ENCODE assay signal across 7 mouse cellular contexts in genomic region chr8:105694051-105694799, GRCm38 (mm10). TPM values are rescaled to one million over a fixed set of nuclear protein-coding genes. Genes with fewer than 3 reads are reported as not detected.
DNase-seq lines count a peak whose midpoint lies in the region; ATAC-seq and TF ChIP-seq lines count a peak whose summit lies in the region.

No protein-coding gene starts in this region.

- 0 out of 2 replicates have a peak, but pooled peaks cover 7% of the 10 kb centered on the region for H3K4me1 ChIP-seq in lung, embryonic 14.5 days (ENCODE audit: insufficient read depth)
- H3K4me1 ChIP-seq in heart, embryonic 16.5 days (ENCODE audit: control insufficient read depth, insufficient read depth, low read length), result peaks cover 4% of the 10 kb centered on the region; the same call in 1 of the 2 replicates
- H3K4me1 ChIP-seq in liver, embryonic 11.5 days (replicated peaks; ENCODE audit: control insufficient read depth, insufficient read depth, low read length), result peaks cover 20% of the 10 kb centered on the region
- peaks cover 8% of the 10 kb centered on the region for H3K4me1 ChIP-seq in small intestine, adult 2 months (ENCODE audit: control insufficient read depth, insufficient read depth, insufficient read length, low read length)

- H3K27ac ChIP-seq in lung, embryonic 14.5 days (ENCODE audit: low read depth), result no peak overlapping the region
- H3K27ac ChIP-seq in heart, embryonic 16.5 days (ENCODE audit: low read length), result no peak overlapping the region
- no peak overlapping the region for H3K27ac ChIP-seq in liver, embryonic 11.5 days (ENCODE audit: low read depth, low read length)
- H3K27ac ChIP-seq in small intestine, adult 2 months (ENCODE audit: insufficient read depth, low read depth, low read length), result no peak overlapping the region

- no peak overlapping the region; the same call in none of the 2 replicates for H3K9ac ChIP-seq in lung, embryonic 14.5 days
- peak overlapping the region; percentile 49 for H3K9ac ChIP-seq in heart, embryonic 16.5 days (ENCODE audit: low read length)
- peak overlapping the region; percentile 46; the same call in 1 of the 2 replicates for H3K9ac ChIP-seq in liver, embryonic 11.5 days (ENCODE audit: low read depth, low read length)

- H3K4me2 ChIP-seq in lung, embryonic 14.5 days, result peak overlapping the region; percentile 90
- peak overlapping the region; percentile 94 for H3K4me2 ChIP-seq in heart, embryonic 16.5 days (ENCODE audit: low read depth, low read length)
- peak overlapping the region; percentile 97 for H3K4me2 ChIP-seq in liver, embryonic 11.5 days

- ATAC-seq in lung, embryonic 14.5 days (ENCODE audit: insufficient read depth), result peak; percentile 24; the same call in 1 of the 2 replicates
- 0 out of 2 replicates have a peak, but pooled peaks have one; percentile 7 for ATAC-seq in heart, embryonic 16.5 days (replicated peaks; ENCODE audit: extremely low read depth, insufficient read depth, low FRiP score)
- no peak; the same call in 1 of the 2 replicates for ATAC-seq in liver, embryonic 11.5 days (replicated peaks; ENCODE audit: low FRiP score)

- DNase-seq in lung, embryonic 14.5 days, result no peak
- no peak for DNase-seq in lung, postnatal 10 days
- peak; percentile 92 to 93 for DNase-seq in cerebellum, postnatal 10 days
- no peak for DNase-seq in liver, embryonic 11.5 days (ENCODE audit: low spot score)
- DNase-seq in urinary bladder, adult 18-20 months (ENCODE audit: low spot score in 2 of 2), result no peak

- H3K36me3 ChIP-seq in lung, embryonic 14.5 days (ENCODE audit: insufficient read depth), result peaks cover 21% of the 10 kb centered on the region; the same call in 1 of the 2 replicates
- peaks cover 6% of the 10 kb centered on the region for H3K36me3 ChIP-seq in heart, embryonic 16.5 days (ENCODE audit: control insufficient read depth, insufficient read depth)
- peaks cover 16% of the 10 kb centered on the region for H3K36me3 ChIP-seq in liver, embryonic 11.5 days (ENCODE audit: control insufficient read depth, insufficient read depth, low read length)
- peaks cover 7% of the 10 kb centered on the region; the same call in 1 of the 2 replicates for H3K36me3 ChIP-seq in small intestine, adult 2 months (ENCODE audit: control insufficient read depth, insufficient read depth, low read length)

- no peak for TF ChIP-seq POLR2A in small intestine, adult 2 months (IDR thresholded peaks at IDR 0.05; ENCODE audit: low read depth, low read length)

- no peaks in the 10 kb centered on the region for H3K9me3 ChIP-seq in lung, embryonic 14.5 days (ENCODE audit: low read depth, low read length)
- peaks cover 2% of the 10 kb centered on the region; the same call in 1 of the 2 replicates for H3K9me3 ChIP-seq in heart, embryonic 16.5 days (replicated peaks; ENCODE audit: control insufficient read depth, low read length)
- H3K9me3 ChIP-seq in liver, embryonic 11.5 days (ENCODE audit: control insufficient read depth, low read length), result no peaks in the 10 kb centered on the region

- 8% methylated on average over 37 of the region's 40 CpGs for WGBS in lung, embryonic 14.5 days
- WGBS in heart, embryonic 16.5 days, result 12% methylated on average over 40 of the region's 40 CpGs
- WGBS in liver, embryonic 11.5 days, result 20% methylated on average over 40 of the region's 40 CpGs
- WGBS in small intestine, adult 2 months, result 23% methylated on average over 40 of the region's 40 CpGs

- peak; percentile 7; the same call in 1 of the 2 replicates for TF ChIP-seq CTCF in lung, embryonic 14.5 days (IDR thresholded peaks at IDR 0.05; ENCODE audit: low read depth)
- no peak for TF ChIP-seq CTCF in small intestine, adult 2 months (IDR thresholded peaks at IDR 0.05; ENCODE audit: extremely low read depth, insufficient read length, insufficient replicate concordance, low read depth, low read length)

- H3K27me3 ChIP-seq in lung, embryonic 14.5 days (ENCODE audit: insufficient read depth, low read length), result no peaks in the 10 kb centered on the region
- H3K27me3 ChIP-seq in heart, embryonic 16.5 days (ENCODE audit: control insufficient read depth, insufficient read depth, low read length), result peaks cover 4% of the 10 kb centered on the region
- peaks cover 4% of the 10 kb centered on the region; the same call in 1 of the 2 replicates for H3K27me3 ChIP-seq in liver, embryonic 11.5 days (replicated peaks; ENCODE audit: control insufficient read depth, insufficient read depth, low read length)
- H3K27me3 ChIP-seq in small intestine, adult 2 months (ENCODE audit: control insufficient read depth, insufficient read depth, low read length), result peaks cover 7% of the 10 kb centered on the region; the same call in 1 of the 2 replicates

- H3K4me3 ChIP-seq in lung, embryonic 14.5 days (ENCODE audit: low read depth, low read length), result peak overlapping the region; percentile 44
- peak overlapping the region; percentile 54 for H3K4me3 ChIP-seq in heart, embryonic 16.5 days (ENCODE audit: low read length)
- peak overlapping the region; percentile 47 for H3K4me3 ChIP-seq in liver, embryonic 11.5 days (ENCODE audit: low read depth, low read length)
- peak overlapping the region; percentile 59 for H3K4me3 ChIP-seq in small intestine, adult 2 months (ENCODE audit: low read depth, low read length)

RNA-seq across cellular contexts. Expression of gene Acd, which starts 6.7 kb away (rescaled TPM):
- polyA plus RNA-seq in lung, embryonic 14.5 days (2014; fragmentation: Nextera tagmentation; extraction: Ambion mirVana), result 62.2 and 68.6 TPM in 2 replicates
- polyA plus RNA-seq in heart, embryonic 16.5 days (2015; fragmentation: Nextera tagmentation; extraction: Ambion mirVana), result 36.4 and 41.7 TPM in 2 replicates
- polyA plus RNA-seq in liver, embryonic 11.5 days (2014; fragmentation: Nextera tagmentation; extraction: Ambion mirVana), result 47.5 and 47.8 TPM in 2 replicates
- 10.5 and 20.6 TPM in 2 replicates for polyA plus RNA-seq in small intestine, adult 2 months (2012; rRNA removed)

RNA-seq across cellular contexts. Expression of gene Pard6a, which starts 6.7 kb away (rescaled TPM):
- 13.4 and 13.6 TPM in 2 replicates for polyA plus RNA-seq in lung, embryonic 14.5 days (2014; fragmentation: Nextera tagmentation; extraction: Ambion mirVana)
- polyA plus RNA-seq in heart, embryonic 16.5 days (2015; fragmentation: Nextera tagmentation; extraction: Ambion mirVana), result 13.6 and 17.5 TPM in 2 replicates
- polyA plus RNA-seq in liver, embryonic 11.5 days (2014; fragmentation: Nextera tagmentation; extraction: Ambion mirVana), result 12.8 and 18.2 TPM in 2 replicates
- 5.1 and 7.2 TPM in 2 replicates for polyA plus RNA-seq in small intestine, adult 2 months (2012; rRNA removed)

RNA-seq across cellular contexts. Expression of gene Carmil2, which starts 8.2 kb away (rescaled TPM):
- 0.70 and 1.1 TPM in 2 replicates for polyA plus RNA-seq in lung, embryonic 14.5 days (2014; fragmentation: Nextera tagmentation; extraction: Ambion mirVana)
- 1.4 and 3.0 TPM in 2 replicates for polyA plus RNA-seq in heart, embryonic 16.5 days (2015; fragmentation: Nextera tagmentation; extraction: Ambion mirVana)
- polyA plus RNA-seq in liver, embryonic 11.5 days (2014; fragmentation: Nextera tagmentation; extraction: Ambion mirVana), result 0.82 and 0.90 TPM in 2 replicates
- 2.9 and 5.4 TPM in 2 replicates for polyA plus RNA-seq in small intestine, adult 2 months (2012; rRNA removed)

RNA-seq across cellular contexts. Expression of gene 4933405L10Rik, which starts 13.2 kb away (rescaled TPM):
- polyA plus RNA-seq in lung, embryonic 14.5 days (2014; fragmentation: Nextera tagmentation; extraction: Ambion mirVana), result 0.15 TPM in 1 of 2 replicates, not detected in the other
- polyA plus RNA-seq in heart, embryonic 16.5 days (2015; fragmentation: Nextera tagmentation; extraction: Ambion mirVana), result 0.16 TPM in 1 of 2 replicates, not detected in the other
- polyA plus RNA-seq in liver, embryonic 11.5 days (2014; fragmentation: Nextera tagmentation; extraction: Ambion mirVana), result 0.26 TPM in 1 of 2 replicates, not detected in the other
- not detected in 2 replicates for polyA plus RNA-seq in small intestine, adult 2 months (2012; rRNA removed)

RNA-seq across cellular contexts. Expression of gene Enkd1, which starts 13.8 kb away (rescaled TPM):
- 28.7 and 29.7 TPM in 2 replicates for polyA plus RNA-seq in lung, embryonic 14.5 days (2014; fragmentation: Nextera tagmentation; extraction: Ambion mirVana)
- 13.1 and 13.6 TPM in 2 replicates for polyA plus RNA-seq in heart, embryonic 16.5 days (2015; fragmentation: Nextera tagmentation; extraction: Ambion mirVana)
- 22.3 and 23.6 TPM in 2 replicates for polyA plus RNA-seq in liver, embryonic 11.5 days (2014; fragmentation: Nextera tagmentation; extraction: Ambion mirVana)
- 3.6 and 5.3 TPM in 2 replicates for polyA plus RNA-seq in small intestine, adult 2 months (2012; rRNA removed)

Comparison
In these comparisons a context has a peak if more than half of its experiments do, and no peak if none do; other contexts are left out.
1. DNase-seq: peak in cerebellum, postnatal 10 days (2 of 2); none in lung, embryonic 14.5 days (single experiment), lung, postnatal 10 days (single experiment), liver, embryonic 11.5 days (single experiment) and urinary bladder, adult 18-20 months (0 of 2).
2. Peak in every context shown above with its lines, with median percentiles within 50 percentile points of each other: H3K4me2 ChIP-seq and H3K4me3 ChIP-seq.